Mouse (Mus musculus): ENCODE data around the gene Ache. TPM values are rescaled to one million over a fixed set of nuclear protein-coding genes. Genes with fewer than 3 reads are reported as not detected.

Ache gene
- 6.3 and 11.6 TPM in 2 replicates for polyA plus RNA-seq (2012; rRNA removed; ENCODE audit: low replicate concordance)

GRCm38 (mm10) chr5:137287032-137287952, at the start of gene Ache:
Gene Ache (plus strand): TSS chr5:137287519.

GRCm38 (mm10) chr5:137293839-137294743, 6.8 kb downstream of the Ache start, which contains the start of gene Ufsp1:
Gene Ufsp1 (plus strand): TSS chr5:137294629.

GRCm38 (mm10) chr5:137307071-137307912, 20.0 kb downstream of the Ache start, which contains the start of gene Srrt:
Gene Srrt (minus strand): TSS chr5:137307674.

GRCm38 (mm10) chr5:137314193-137315083, 27.1 kb downstream of the Ache start, which contains the start of gene Trip6:
Gene Trip6 (minus strand): TSS chr5:137314404.

GRCm38 (mm10) chr5:137333512-137334174, 46.3 kb downstream of the Ache start, which contains the start of gene Slc12a9:
Gene Slc12a9 (minus strand): TSS chr5:137333597.

Other genes starting within 250 kb of the Ache start
- gene Ap1s1, start 241.4 kb upstream of the Ache start, polyA plus RNA-seq (2012; rRNA removed; ENCODE audit: low replicate concordance): 48.3 and 50.1 TPM in 2 replicates
- 3.0 and 4.1 TPM in 2 replicates for gene Serpine1, start 215.3 kb upstream of the Ache start, polyA plus RNA-seq (2012; rRNA removed; ENCODE audit: low replicate concordance)
- 8.4 and 26.4 TPM in 2 replicates for gene Trim56, start 171.3 kb upstream of the Ache start, polyA plus RNA-seq (2012; rRNA removed; ENCODE audit: low replicate concordance)
- gene Muc3, start 138.2 kb upstream of the Ache start, polyA plus RNA-seq (2012; rRNA removed; ENCODE audit: low replicate concordance): not detected in 2 replicates
- gene Muc3a, start 75.1 kb upstream of the Ache start, polyA plus RNA-seq (2012; rRNA removed; ENCODE audit: low replicate concordance): 1.5 and 2.9 TPM in 2 replicates
- gene Ufsp1, start 7.1 kb downstream of the Ache start, polyA plus RNA-seq (2012; rRNA removed; ENCODE audit: low replicate concordance): 14.8 and 18.7 TPM in 2 replicates
- 128 and 155 TPM in 2 replicates for gene Srrt, start 20.2 kb downstream of the Ache start, polyA plus RNA-seq (2012; rRNA removed; ENCODE audit: low replicate concordance)
- 62.9 and 86.1 TPM in 2 replicates for gene Trip6, start 26.9 kb downstream of the Ache start, polyA plus RNA-seq (2012; rRNA removed; ENCODE audit: low replicate concordance)
- 23.2 and 30.9 TPM in 2 replicates for gene Slc12a9, start 46.1 kb downstream of the Ache start, polyA plus RNA-seq (2012; rRNA removed; ENCODE audit: low replicate concordance)
- 36.2 and 46.4 TPM in 2 replicates for gene Ephb4, start 62.6 kb downstream of the Ache start, polyA plus RNA-seq (2012; rRNA removed; ENCODE audit: low replicate concordance)
- gene Zan, start 189.5 kb downstream of the Ache start, polyA plus RNA-seq (2012; rRNA removed; ENCODE audit: low replicate concordance): 0.04 TPM in 2 replicates
- gene Pop7, start 215.0 kb downstream of the Ache start, polyA plus RNA-seq (2012; rRNA removed; ENCODE audit: low replicate concordance): 34.5 and 48.0 TPM in 2 replicates
- gene Gigyf1, start 231.0 kb downstream of the Ache start, polyA plus RNA-seq (2012; rRNA removed; ENCODE audit: low replicate concordance): 26.1 and 49.9 TPM in 2 replicates
- gene Epo, start 245.7 kb downstream of the Ache start, polyA plus RNA-seq (2012; rRNA removed; ENCODE audit: low replicate concordance): not detected in 2 replicates
- gene Gnb2, start 246.0 kb downstream of the Ache start, polyA plus RNA-seq (2012; rRNA removed; ENCODE audit: low replicate concordance): 1,024 and 1,186 TPM in 2 replicates